Mouse (Mus musculus) bone marrow macrophage, adult 2 months (primary cell): ENCODE data around the gene Cilp2.

Source experiments
- CTCF ChIP-seq: IDR thresholded peaks from 2 replicates; pipeline ENCODE4 v1.5.1; 2012; ENCODE audit warnings: low read depth, mild to moderate bottlenecking, low read length, moderate library complexity
- POLR2A ChIP-seq: IDR thresholded peaks from 2 replicates; pipeline ENCODE4 v1.6.1; 2012; ENCODE audit warnings: mild to moderate bottlenecking, low read depth, low read length, borderline replicate concordance

DNA sequence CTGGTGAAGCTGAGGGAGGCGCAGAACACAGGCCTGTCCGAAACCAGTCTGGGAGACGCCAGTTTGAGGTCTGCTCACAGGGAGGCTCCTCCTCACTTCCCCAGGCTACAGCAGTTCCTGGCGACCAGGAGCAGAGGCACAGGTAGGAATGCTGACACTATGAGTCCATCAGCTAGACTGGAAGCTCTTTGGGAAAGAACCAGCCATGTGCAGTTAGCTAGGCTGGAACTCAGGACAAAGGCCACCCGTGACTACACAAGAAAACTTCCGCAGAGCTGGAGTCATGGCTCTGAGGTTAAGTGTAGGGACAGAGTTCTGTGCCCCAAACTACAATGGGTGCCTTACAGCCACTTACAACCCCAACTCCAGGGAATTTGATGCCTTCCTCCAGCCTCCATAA, 10.4 kb upstream of the Cilp2 start:
- TF ChIP-seq CTCF (no peak), POLR2A (no peak)
